Mouse (Mus musculus) liver, embryonic 14.5 days (tissue): ENCODE results near the gene Gpd2. TPM values are rescaled to one million over a fixed set of nuclear protein-coding genes. Genes with fewer than 3 reads are reported as not detected.

Experiments used
- ATAC-seq: fragments of 200-750 bp; cut with Nextera tagmentation; 2 replicates; pipeline ENCODE4 v1.8.0; 2017; ENCODE audit warnings: moderate number of reproducible peaks, mild to moderate bottlenecking, moderate library complexity; ENCODE audit not compliant: insufficient read depth
- DNase-seq, 3 experiments: peaks; one replicate each; pipeline ENCODE4 v3.0.0-alpha.2; 2012 to 2013; ENCODE audit warnings: low read depth in 3 of 3, low spot score in 3 of 3
- H3K27ac ChIP-seq: fragments of 300-500 bp; sonication (generic); 2 replicates; pipeline ENCODE4 v1.5.1; 2014; ENCODE audit warnings: moderate library complexity, mild to moderate bottlenecking, control low read depth, inconsistent platforms
- H3K27me3 ChIP-seq: fragments of 300-500 bp; sonication (generic); 2 replicates; pipeline ENCODE4 v1.6.1; 2014; ENCODE audit warnings: mild to moderate bottlenecking, low read length, moderate library complexity; ENCODE audit not compliant: control insufficient read depth, insufficient read depth
- H3K36me3 ChIP-seq: fragments of 300-500 bp; sonication (generic); replicated peaks from 2 replicates; pipeline ENCODE4 v1.6.1; 2014; ENCODE audit warnings: low read depth; ENCODE audit not compliant: control insufficient read depth, insufficient read depth
- H3K4me1 ChIP-seq, 2 experiments: fragments of 200-500 bp in 1 of 2; fragments of 300-500 bp in 1 of 2; sonication (generic) in 1 of 2; replicated peaks; 2 replicates each; pipeline ENCODE4 v1.6.1; 2012 to 2014; ENCODE audit warnings: antibody characterized with exemption in 1 of 2, inconsistent platforms in 1 of 2, low read length in 1 of 2; ENCODE audit not compliant: control insufficient read depth in 2 of 2, insufficient read depth in 2 of 2
- H3K4me2 ChIP-seq: fragments of 300-500 bp; sonication (generic); 2 replicates; pipeline ENCODE4 v1.6.1; 2014; ENCODE audit warnings: low read depth, mild to moderate bottlenecking, control low read depth, moderate library complexity
- H3K4me3 ChIP-seq, 2 experiments: fragments of 200-500 bp in 1 of 2; fragments of 300-500 bp in 1 of 2; sonication (generic) in 1 of 2; 2 replicates each; pipeline ENCODE4 v1.5.1; 2012 to 2014; ENCODE audit warnings: low read depth in 2 of 2, low read length in 2 of 2, mild to moderate bottlenecking in 2 of 2, control low read depth in 1 of 2, inconsistent platforms in 1 of 2, moderate library complexity in 1 of 2; ENCODE audit not compliant: insufficient read depth in 1 of 2
- H3K9ac ChIP-seq: fragments of 300-500 bp; sonication (generic); replicated peaks from 2 replicates; pipeline ENCODE4 v1.6.1; 2014; ENCODE audit warnings: mild to moderate bottlenecking, control low read depth, moderate library complexity
- H3K9me3 ChIP-seq: fragments of 300-500 bp; sonication (generic); 2 replicates; pipeline ENCODE4 v1.6.1; 2016; ENCODE audit warnings: low read length, mixed read lengths; ENCODE audit not compliant: control insufficient read depth
- CTCF ChIP-seq: IDR thresholded peaks from 2 replicates; pipeline ENCODE4 v1.5.1; 2016; ENCODE audit warnings: antibody characterized with exemption, low read depth, control low read depth
- EP300 ChIP-seq: IDR thresholded peaks from 2 replicates; pipeline ENCODE4 v1.6.1; 2016; ENCODE audit warnings: antibody characterized with exemption, low read depth
- WGBS: fragments of 180-500 bp; shearing (Covaris S2); extraction: QIAGEN DNeasy Blood & Tissue Kit; methylation state at CpG from one replicate; pipeline ENCODE4 v1.1.7; 2014; ENCODE audit not compliant: insufficient replicate concordance; 5-methylcytosine and 5-hydroxymethylcytosine counted together
- polyA plus RNA-seq, 2 experiments: library from polyadenylated mRNA; depleted of rRNA in 1 of 2; stranded (reverse) in 1 of 2; unstranded in 1 of 2; fragments of >200 nt; fragmentation: Nextera tagmentation in 1 of 2; extraction: Ambion mirVana in 1 of 2; gene quantifications; 2 replicates each; pipeline versions ENCODE4 v1.2.1 to v1.2.3; 2012 to 2014

The Gpd2 gene
- polyA plus RNA-seq, 2 experiments: 2.1 to 4.7 TPM

DNA sequence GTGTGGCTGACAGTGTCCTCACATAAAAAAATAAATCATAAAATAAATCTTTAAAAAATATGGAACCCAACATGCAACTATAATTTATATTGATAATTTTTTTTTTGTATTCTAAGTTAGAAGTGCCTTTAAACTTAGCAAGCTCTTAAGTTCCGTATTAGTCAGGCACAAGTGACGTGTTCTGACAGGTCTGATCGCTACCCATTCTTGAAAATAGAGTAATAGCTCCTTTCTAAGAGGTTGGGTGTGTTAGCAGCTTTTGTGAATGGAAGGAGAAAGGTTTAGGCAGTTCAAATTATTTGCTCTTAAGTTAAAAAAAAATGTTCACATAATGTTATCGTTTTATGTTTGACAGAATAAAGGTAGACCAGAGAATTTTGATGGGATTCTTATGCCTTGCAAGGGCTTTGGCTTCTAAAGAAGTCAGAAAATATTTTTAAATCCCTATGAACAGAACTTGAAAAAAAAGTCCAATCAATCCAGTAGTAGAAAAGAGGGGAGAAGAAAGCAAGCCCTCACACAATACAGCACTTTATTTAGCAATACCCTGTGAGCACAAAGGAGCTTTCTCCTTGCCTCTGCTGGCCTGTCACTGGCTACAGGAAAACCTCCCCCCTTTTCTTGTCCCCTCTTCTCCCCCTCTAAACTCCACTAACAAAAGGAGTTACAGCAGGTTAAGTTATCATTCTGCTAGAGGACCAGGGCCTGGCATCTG lies 29.4 kb downstream of the Gpd2 start:
- no peak overlapping the region for H3K4me2 ChIP-seq
- no peaks in the 10 kb centered on the region for H3K9me3 ChIP-seq
- TF ChIP-seq CTCF (no peak), EP300 (no peak)
- no peak overlapping the region for H3K4me3 ChIP-seq
- no peak overlapping the region for H3K9ac ChIP-seq
- no peaks in the 10 kb centered on the region for H3K36me3 ChIP-seq
- 74% methylated on average over 4 of the region's 4 CpGs for WGBS
- ATAC-seq (no peak), DNase-seq (no peak)
- no peaks in the 10 kb centered on the region for H3K4me1 ChIP-seq
- H3K27ac ChIP-seq: no peak overlapping the region
- no peaks in the 10 kb centered on the region for H3K27me3 ChIP-seq

DNA sequence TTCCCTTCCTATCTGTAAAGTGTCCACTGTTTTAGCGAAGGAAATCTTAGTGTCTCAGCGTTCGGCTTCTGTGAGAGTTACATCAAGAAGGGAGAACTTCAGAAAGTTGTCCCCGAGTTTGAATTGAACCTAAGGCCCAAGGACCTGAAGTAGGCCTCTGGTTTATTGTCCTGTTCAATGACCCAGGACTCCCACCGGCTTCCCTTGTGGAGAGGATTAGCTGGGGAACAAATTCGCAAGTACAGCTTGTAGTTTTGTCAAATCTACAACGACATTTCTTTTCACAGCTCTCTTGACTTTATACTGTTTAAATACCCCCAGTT lies 29.9 kb downstream of the Gpd2 start:
- H3K27ac ChIP-seq: no peak overlapping the region
- H3K4me3 ChIP-seq: no peak overlapping the region
- H3K36me3 ChIP-seq: no peaks in the 10 kb centered on the region
- WGBS: 53% methylated on average over 7 of the region's 7 CpGs
- no peaks in the 10 kb centered on the region for H3K27me3 ChIP-seq
- no peak for TF ChIP-seq EP300
- TF ChIP-seq CTCF: no peak
- H3K9me3 ChIP-seq: no peaks in the 10 kb centered on the region
- H3K4me2 ChIP-seq: no peak overlapping the region
- no peak for ATAC-seq
- no peak overlapping the region for H3K9ac ChIP-seq
- H3K4me1 ChIP-seq: no peaks in the 10 kb centered on the region
- no peak for DNase-seq

- Histone ChIP-seq H3K4me2 (no peak overlapping the region), H3K4me1 (no peaks in the 10 kb centered on the region), H3K36me3 (no peaks in the 10 kb centered on the region), H3K27ac (no peak overlapping the region), H3K9me3 (no peaks in the 10 kb centered on the region), H3K9ac (no peak overlapping the region), H3K4me3 (no peak overlapping the region), H3K27me3 (no peaks in the 10 kb centered on the region)
- DNase-seq (no peak), ATAC-seq (no peak)
- TF ChIP-seq EP300: no peak
- no peak for TF ChIP-seq CTCF
- 69% methylated on average over 7 of the region's 7 CpGs for WGBS
These were observed 30.5 kb downstream of the Gpd2 start for GRCm38 (mm10) chr2:57267896-57268295.

DNA sequence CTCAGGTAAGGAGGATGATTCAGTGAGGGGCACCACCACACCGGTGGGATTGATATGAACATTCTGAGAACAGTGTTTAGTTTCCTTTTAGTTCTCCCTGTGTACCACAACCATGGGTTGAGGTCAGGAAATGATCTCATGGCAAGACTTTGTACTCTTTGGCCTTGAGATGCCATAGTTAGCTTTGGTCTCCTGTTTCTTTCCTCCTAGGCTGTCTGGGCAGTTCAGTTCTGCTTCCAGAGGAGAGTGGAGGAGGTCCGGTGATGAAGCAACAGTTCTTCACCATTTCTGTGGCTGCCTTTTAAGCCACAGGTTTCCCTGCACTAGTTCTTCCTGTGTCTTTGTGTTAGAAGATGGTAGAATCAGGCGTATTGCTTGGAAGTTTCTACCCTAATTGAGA lies 31.4 kb downstream of the Gpd2 start:
- Histone ChIP-seq H3K27ac (no peak overlapping the region), H3K4me3 (no peak overlapping the region), H3K27me3 (no peaks in the 10 kb centered on the region), H3K9me3 (no peaks in the 10 kb centered on the region), H3K9ac (no peak overlapping the region), H3K36me3 (no peaks in the 10 kb centered on the region), H3K4me1 (no peaks in the 10 kb centered on the region), H3K4me2 (no peak overlapping the region)
- no peak for DNase-seq
- no peak for ATAC-seq
- TF ChIP-seq EP300 (no peak), CTCF (no peak)
- 55% methylated on average over 3 of the region's 3 CpGs for WGBS

GRCm38 (mm10) chr2:57269690-57270435 lies 32.4 kb downstream of the Gpd2 start:
- no peak overlapping the region for H3K4me2 ChIP-seq
- DNase-seq (no peak), ATAC-seq (no peak)
- no peaks in the 10 kb centered on the region for H3K4me1 ChIP-seq
- TF ChIP-seq CTCF (no peak), EP300 (no peak)
- no peak overlapping the region for H3K9ac ChIP-seq
- no peaks in the 10 kb centered on the region for H3K36me3 ChIP-seq
- no peak overlapping the region for H3K4me3 ChIP-seq
- no peaks in the 10 kb centered on the region for H3K27me3 ChIP-seq
- H3K27ac ChIP-seq: no peak overlapping the region
- WGBS: 69% methylated on average over 13 of the region's 13 CpGs
- H3K9me3 ChIP-seq: no peaks in the 10 kb centered on the region
